Mouse (Mus musculus) hindbrain, embryonic 12.5 days (tissue): ENCODE results near the gene Med29. TPM values are rescaled to one million over a fixed set of nuclear protein-coding genes. Genes with fewer than 3 reads are reported as not detected.

Source experiments
- ATAC-seq: fragments of 200-750 bp; cut with Nextera tagmentation; 2 replicates; pipeline ENCODE4 v1.8.0; 2017; ENCODE audit warnings: moderate TSS enrichment; ENCODE audit not compliant: low FRiP score
- H3K27ac ChIP-seq: fragments of 300-500 bp; sonication (generic); 2 replicates; pipeline ENCODE4 v1.5.1; 2016; ENCODE audit warnings: mild to moderate bottlenecking
- H3K27me3 ChIP-seq: fragments of 300-500 bp; sonication (generic); 2 replicates; pipeline ENCODE4 v1.6.1; 2016; ENCODE audit warnings: mild to moderate bottlenecking
- H3K36me3 ChIP-seq: fragments of 300-500 bp; sonication (generic); 2 replicates; pipeline ENCODE4 v1.6.1; 2016; ENCODE audit warnings: mild to moderate bottlenecking
- H3K4me1 ChIP-seq: fragments of 300-500 bp; sonication (generic); 2 replicates; pipeline ENCODE4 v1.6.1; 2016
- H3K4me2 ChIP-seq: fragments of 300-500 bp; sonication (generic); replicated peaks from 2 replicates; pipeline ENCODE4 v1.6.1; 2016; ENCODE audit warnings: mild to moderate bottlenecking
- H3K4me3 ChIP-seq: fragments of 300-500 bp; sonication (generic); 2 replicates; pipeline ENCODE4 v1.5.1; 2016; ENCODE audit warnings: mild to moderate bottlenecking
- H3K9ac ChIP-seq: fragments of 300-500 bp; sonication (generic); 2 replicates; pipeline ENCODE4 v1.6.1; 2016; ENCODE audit warnings: mild to moderate bottlenecking, moderate library complexity
- H3K9me3 ChIP-seq: fragments of 300-500 bp; sonication (generic); replicated peaks from 2 replicates; pipeline ENCODE4 v1.6.1; 2016; ENCODE audit warnings: mild to moderate bottlenecking
- WGBS: fragments of 180-500 bp; shearing (Covaris S2); methylation state at CpG from one replicate; pipeline ENCODE4 v1.1.7; 2016; 5-methylcytosine and 5-hydroxymethylcytosine counted together
- polyA plus RNA-seq: library from polyadenylated mRNA; unstranded; fragments of >200 nt; fragmentation: Nextera tagmentation; extraction: Ambion mirVana; gene quantifications from 2 replicates; pipeline ENCODE4 v1.2.1, GENCODE M21; 2016

Med29 gene
- polyA plus RNA-seq, result 39.6 and 42.2 TPM in 2 replicates

DNA sequence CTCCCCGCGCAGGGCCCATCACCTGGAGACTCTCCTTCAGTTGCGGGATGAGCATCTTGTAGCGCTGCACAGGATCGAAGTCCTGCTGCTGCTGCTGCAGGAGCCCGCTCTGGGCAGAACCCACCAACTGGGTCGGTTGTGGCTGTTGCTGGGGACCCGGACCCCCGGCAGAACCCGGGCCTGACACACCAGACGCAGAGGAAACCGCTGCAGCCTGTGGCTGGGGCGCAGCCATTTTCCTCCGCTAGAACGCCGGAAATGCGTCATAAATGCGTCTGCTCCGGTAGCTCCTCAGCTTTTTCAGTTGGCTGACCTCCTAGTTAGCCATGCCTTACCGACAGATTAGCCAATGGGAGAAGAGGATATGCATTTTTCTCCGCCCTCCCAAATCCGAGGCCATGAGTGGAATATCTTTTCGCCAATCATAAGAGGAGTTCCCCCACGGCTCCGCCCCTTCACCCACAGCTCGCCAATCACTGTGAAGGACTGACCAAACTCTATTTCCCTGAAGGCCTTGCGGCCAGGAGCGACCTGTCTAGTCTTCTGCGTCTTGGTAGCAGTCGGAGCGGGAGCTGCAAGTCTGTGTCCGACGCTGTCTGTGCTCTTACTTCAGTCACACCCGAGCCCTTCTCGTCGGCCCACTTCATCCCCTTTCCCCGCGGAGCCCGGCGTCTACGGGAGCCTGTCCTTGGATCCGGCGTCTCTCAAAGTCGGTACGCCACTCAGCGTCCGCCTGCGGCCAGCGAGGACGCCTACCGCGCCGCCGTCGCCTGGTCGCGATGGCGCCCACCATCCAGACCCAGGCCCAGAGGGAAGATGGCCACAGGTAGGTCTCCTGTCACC is at the start of gene Med29, which contains the start of gene Paf1:
Med29 (minus strand) TSS at position 280 of the 843 bp plus-strand sequence.
Paf1 (plus strand) TSS at position 523 of the 843 bp plus-strand sequence.
- Histone ChIP-seq H3K4me3 (peak within 1 kb of the TSS; percentile 91), H3K27ac (peak within 1 kb of the TSS; percentile 86), H3K9me3 (no peaks in the 10 kb centered on the region), H3K36me3 (peaks cover 53% of the 10 kb centered on the region), H3K4me1 (peaks cover 18% of the 10 kb centered on the region), H3K9ac (peak within 1 kb of the TSS; percentile 76), H3K27me3 (no peaks in the 10 kb centered on the region), H3K4me2 (peak within 1 kb of the TSS; percentile 99)
- under 1% methylated on average over 58 of the region's 58 CpGs for WGBS
- ATAC-seq, result peak; percentile 98

DNA sequence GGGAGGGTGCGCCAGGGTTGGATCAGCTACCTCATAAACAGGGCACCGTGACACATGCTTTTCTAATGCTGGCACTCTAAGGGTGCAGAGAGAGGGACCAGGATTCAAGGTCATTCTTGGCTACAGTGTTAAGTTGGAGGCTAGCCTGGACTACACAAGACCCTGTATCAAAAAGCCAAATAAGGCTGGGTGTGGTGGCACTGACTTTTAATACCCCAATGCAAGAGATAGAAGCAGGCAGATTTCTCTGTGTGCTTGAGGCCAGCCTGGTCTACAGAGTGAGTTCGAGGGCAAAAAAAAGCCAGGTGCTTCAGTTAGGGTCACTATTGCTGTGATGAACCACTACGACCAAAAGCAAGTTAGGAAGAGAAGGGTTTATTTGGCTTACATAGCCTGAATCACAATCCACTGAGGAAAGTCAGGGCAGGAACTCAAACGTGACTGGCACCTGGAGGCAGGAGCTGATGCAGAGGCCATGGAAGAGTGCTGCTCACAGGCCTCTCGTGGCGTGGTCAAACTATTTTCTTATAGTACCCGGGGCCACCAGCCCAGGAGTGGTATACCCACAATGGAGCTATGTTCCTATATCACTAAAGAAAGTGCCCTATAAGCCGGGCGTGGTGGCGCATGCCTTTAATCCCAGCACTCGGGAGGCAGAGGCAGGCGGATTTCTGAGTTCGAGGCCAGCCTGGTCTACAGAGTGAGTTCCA is 49.4 kb upstream of the Med29 start:
- ATAC-seq, result no peak
- H3K4me3 ChIP-seq, result no peak overlapping the region
- H3K36me3 ChIP-seq, result no peaks in the 10 kb centered on the region
- WGBS, result 89% methylated on average over 14 of the region's 14 CpGs
- no peak overlapping the region for H3K27ac ChIP-seq
- H3K4me2 ChIP-seq, result no peak overlapping the region
- no peaks in the 10 kb centered on the region for H3K4me1 ChIP-seq
- H3K9ac ChIP-seq, result no peak overlapping the region
- H3K9me3 ChIP-seq, result no peaks in the 10 kb centered on the region
- H3K27me3 ChIP-seq, result no peaks in the 10 kb centered on the region

DNA sequence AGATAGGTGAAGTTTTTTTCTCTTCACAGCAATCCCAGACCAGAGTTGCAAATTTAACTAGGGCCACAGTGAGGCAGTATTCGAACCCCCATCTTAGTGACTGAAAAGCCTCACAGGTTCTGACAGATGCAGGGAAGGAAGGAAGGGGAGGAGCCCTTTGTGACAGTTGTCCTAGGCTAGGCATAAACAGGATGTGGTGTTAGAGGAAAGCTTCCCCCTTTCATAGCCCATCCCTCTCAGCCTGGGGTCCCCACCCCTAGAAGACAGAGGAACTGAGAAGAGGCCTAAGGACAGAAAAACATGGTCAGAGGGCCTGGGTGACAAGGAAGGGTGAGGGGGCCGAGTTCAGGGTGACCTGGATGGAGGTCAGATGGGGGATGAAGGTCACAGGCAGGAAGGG is 48.2 kb upstream of the Med29 start:
- Histone ChIP-seq H3K4me3 (no peak overlapping the region), H3K4me2 (no peak overlapping the region), H3K9ac (no peak overlapping the region), H3K9me3 (no peaks in the 10 kb centered on the region), H3K36me3 (no peaks in the 10 kb centered on the region), H3K4me1 (no peaks in the 10 kb centered on the region), H3K27ac (no peak overlapping the region), H3K27me3 (no peaks in the 10 kb centered on the region)
- ATAC-seq, result no peak
- 62% methylated on average over 2 of the region's 2 CpGs for WGBS

DNA sequence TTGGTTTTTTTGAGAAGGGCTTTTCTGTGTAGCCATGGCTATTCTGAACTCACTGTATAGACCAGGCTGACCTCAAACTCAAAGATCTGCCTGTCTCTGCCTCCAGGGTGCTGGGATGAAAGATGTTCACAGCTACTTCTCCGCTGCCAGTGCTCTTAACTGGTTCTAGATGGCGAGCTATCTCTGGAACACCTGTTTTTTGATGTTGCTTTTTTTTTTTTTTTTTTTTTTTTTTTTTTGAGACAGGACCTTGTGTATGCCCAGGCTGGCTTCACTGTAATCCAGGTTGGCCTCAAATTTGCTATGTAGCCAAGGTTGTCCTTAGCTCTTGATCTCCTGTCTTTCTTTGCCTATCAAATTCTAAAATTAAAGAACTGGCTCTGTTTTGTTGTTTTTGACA is 46.3 kb upstream of the Med29 start:
- WGBS, result 79% methylated on average over 2 of the region's 2 CpGs
- no peak overlapping the region for H3K9ac ChIP-seq

DNA sequence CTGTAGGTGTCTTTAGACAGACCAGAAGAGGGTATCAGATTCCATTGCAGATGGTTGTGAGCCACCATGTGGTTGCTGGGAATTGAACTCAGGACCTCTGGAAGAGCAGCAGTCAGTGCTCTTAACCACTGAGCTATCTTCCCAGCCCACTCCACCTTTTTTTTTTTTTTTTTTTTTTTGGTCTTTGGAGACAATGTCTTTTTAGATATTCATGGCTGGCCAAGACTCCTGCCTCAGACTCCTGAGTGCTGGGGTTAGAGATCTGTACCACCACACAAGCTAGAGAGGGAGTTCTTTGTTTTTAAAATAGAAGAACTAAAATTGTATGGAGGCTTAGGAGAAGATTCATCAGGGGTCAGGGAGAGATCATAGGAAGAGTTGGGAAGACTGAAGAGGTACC is 45.5 kb upstream of the Med29 start:
- no peaks in the 10 kb centered on the region for H3K9me3 ChIP-seq
- no peak overlapping the region for H3K27ac ChIP-seq
- H3K4me2 ChIP-seq, result no peak overlapping the region
- H3K4me1 ChIP-seq, result peaks cover 23% of the 10 kb centered on the region
- ATAC-seq, result no peak
- H3K27me3 ChIP-seq, result no peaks in the 10 kb centered on the region
- no peak overlapping the region for H3K4me3 ChIP-seq
- H3K36me3 ChIP-seq, result no peaks in the 10 kb centered on the region
- no peak overlapping the region for H3K9ac ChIP-seq

More for the DNA sequence above, 46.3 kb upstream of the Med29 start:
- Histone ChIP-seq H3K27me3 (no peaks in the 10 kb centered on the region), H3K4me3 (no peak overlapping the region), H3K4me2 (no peak overlapping the region), H3K9me3 (no peaks in the 10 kb centered on the region), H3K27ac (no peak overlapping the region), H3K4me1 (peaks cover 17% of the 10 kb centered on the region), H3K36me3 (no peaks in the 10 kb centered on the region)
- no peak for ATAC-seq

DNA sequence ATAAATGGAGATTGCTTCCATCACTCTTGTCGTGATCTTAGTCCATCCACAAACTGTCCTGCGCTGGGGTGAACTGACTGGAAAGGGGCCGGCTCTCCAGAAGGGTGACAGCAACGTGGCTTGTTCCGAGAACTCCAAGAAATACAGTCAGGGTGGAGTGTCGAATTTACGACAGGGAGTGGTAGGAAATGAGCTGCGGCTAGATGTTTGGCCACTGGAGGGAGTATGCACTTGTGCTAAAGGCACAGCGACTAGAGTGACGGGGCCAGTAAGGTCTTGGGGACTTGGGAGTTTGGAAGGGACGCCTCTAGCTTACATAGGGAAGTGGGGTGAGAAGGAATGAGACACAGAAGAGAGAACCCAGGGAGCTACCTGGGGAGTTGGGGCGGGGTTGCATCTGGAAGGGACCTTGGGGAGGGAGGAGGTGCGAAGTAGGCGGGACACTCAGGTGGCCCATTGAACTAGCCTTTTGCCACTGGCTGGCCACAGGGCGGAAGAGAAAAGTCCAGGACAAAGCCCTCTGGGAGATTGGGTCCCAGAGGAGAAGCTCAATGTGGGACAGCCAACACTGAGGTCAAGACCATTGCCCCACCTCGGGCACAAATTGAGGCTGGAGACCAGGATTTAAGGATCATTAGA is 44.5 kb upstream of the Med29 start, which contains the start of gene Gmfg:
Gmfg (plus strand) TSS at position 516 of the 639 bp plus-strand sequence.
- Histone ChIP-seq H3K4me2 (peak within 1 kb of the TSS; percentile 62), H3K27ac (peak within 1 kb of the TSS; percentile 74), H3K9me3 (no peaks in the 10 kb centered on the region), H3K36me3 (no peaks in the 10 kb centered on the region; the same call in 1 of the 2 replicates), H3K4me1 (peaks cover 28% of the 10 kb centered on the region), H3K9ac (peak within 1 kb of the TSS; percentile 96), H3K4me3 (peak within 1 kb of the TSS; percentile 93), H3K27me3 (no peaks in the 10 kb centered on the region)
- peak; percentile 47 for ATAC-seq
- under 1% methylated on average over 16 of the region's 16 CpGs for WGBS

DNA sequence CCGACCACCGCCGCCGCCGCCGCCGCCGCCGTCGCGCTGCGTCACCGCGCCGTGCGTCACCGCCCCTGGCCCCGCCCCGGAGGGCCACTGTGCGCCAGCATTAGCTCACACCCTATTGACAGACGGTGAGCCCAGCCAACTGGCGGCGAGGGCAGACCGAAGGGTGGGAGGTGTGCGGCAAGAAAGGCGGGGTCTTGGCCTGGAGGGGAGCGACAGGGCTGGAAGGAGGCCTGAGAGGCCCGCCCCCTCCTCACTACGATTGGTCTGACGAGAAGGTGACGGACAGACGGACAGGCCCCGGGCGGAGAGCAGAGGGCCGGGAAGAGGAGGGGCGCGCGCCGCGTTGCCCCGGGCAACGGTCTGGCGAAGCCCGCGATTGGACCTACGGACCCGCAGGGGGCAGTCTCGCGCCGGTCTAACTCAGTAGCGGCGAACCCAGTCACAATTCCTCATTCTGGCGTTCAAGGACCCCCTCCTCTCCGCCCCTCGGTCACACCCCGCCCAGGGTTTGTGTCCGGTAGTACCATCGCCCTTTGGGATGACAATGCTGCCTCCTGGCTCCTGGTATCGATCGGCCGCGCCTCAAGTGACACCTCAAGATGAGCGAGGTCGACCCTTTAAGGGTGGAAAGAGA is 43.9 kb upstream of the Med29 start:
- peaks cover 28% of the 10 kb centered on the region for H3K4me1 ChIP-seq
- H3K27me3 ChIP-seq, result no peaks in the 10 kb centered on the region
- peak overlapping the region; percentile 93 for H3K4me3 ChIP-seq
- no peaks in the 10 kb centered on the region for H3K9me3 ChIP-seq
- H3K27ac ChIP-seq, result peak overlapping the region; percentile 74
- peak overlapping the region; percentile 62 for H3K4me2 ChIP-seq
- peak; percentile 99 for ATAC-seq
- WGBS, result 0% methylated on average over 38 of the region's 64 CpGs
- H3K36me3 ChIP-seq, result no peaks in the 10 kb centered on the region; the same call in none of the 2 replicates
- peak overlapping the region; percentile 96 for H3K9ac ChIP-seq

DNA sequence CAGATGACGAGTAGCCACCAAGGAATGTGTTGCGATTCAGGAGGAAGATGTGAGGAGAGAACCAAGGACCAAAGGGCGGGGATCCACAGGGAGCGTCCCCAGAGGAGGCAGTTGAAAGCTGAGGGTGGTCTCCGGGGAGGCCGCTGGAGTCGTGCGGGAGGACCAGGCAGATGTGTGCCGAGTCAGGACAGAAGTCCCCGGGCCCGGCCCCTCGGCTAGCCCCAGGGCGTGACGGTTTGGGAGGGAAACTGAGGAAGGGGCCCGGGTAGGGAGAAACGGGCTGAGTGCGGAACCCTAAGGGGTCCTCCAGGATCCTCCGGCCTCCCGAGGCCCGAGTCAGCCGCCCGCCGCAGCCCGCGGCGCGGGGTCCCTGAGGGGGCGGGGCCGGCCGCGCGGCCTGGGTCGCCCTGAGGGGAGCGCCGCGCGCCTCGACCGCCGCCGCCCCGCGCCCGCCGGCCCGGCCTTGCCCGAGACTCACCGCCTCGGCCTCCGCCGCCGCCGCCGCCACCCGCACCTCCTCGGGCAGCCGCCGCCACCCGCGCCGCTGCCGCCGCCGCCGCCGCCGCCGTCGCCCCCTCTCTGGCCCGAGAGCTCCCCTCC is 43.3 kb upstream of the Med29 start:
- no peaks in the 10 kb centered on the region for H3K27me3 ChIP-seq
- WGBS, result under 1% methylated on average over 28 of the region's 70 CpGs
- peaks cover 28% of the 10 kb centered on the region for H3K4me1 ChIP-seq
- H3K9me3 ChIP-seq, result no peaks in the 10 kb centered on the region
- peak overlapping the region; percentile 67 for H3K27ac ChIP-seq
- peak; percentile 62 for ATAC-seq
- H3K4me3 ChIP-seq, result peak overlapping the region; percentile 93
- peak overlapping the region; percentile 96 for H3K9ac ChIP-seq
- peak overlapping the region; percentile 90 for H3K4me2 ChIP-seq
- no peaks in the 10 kb centered on the region; the same call in none of the 2 replicates for H3K36me3 ChIP-seq

DNA sequence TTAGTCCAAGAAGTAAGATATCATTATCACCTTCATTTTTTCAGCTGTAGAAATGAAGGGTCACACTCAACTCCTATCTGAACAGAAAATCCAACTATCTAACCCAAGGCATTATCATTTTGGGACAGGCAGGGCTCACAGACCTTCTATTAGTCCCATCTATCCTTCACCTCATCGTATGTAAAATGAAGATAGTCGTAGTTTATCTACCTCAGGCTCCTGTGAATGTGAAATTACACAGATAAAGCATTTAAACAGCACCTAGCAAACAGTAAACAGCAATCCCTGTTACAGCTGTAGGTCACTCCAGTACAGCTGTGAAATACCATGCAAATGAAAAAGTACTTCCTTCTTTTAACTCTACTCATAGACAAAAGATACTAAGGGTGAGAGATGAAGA is 39.7 kb upstream of the Med29 start:
- peaks cover 4% of the 10 kb centered on the region for H3K36me3 ChIP-seq
- no peak overlapping the region for H3K4me2 ChIP-seq
- 88% methylated on average over 2 of the region's 2 CpGs for WGBS
- peaks cover 28% of the 10 kb centered on the region for H3K4me1 ChIP-seq
- no peak overlapping the region for H3K27ac ChIP-seq
- no peak overlapping the region for H3K4me3 ChIP-seq
- no peaks in the 10 kb centered on the region for H3K9me3 ChIP-seq
- no peak overlapping the region for H3K9ac ChIP-seq
- ATAC-seq, result no peak
- no peaks in the 10 kb centered on the region for H3K27me3 ChIP-seq

DNA sequence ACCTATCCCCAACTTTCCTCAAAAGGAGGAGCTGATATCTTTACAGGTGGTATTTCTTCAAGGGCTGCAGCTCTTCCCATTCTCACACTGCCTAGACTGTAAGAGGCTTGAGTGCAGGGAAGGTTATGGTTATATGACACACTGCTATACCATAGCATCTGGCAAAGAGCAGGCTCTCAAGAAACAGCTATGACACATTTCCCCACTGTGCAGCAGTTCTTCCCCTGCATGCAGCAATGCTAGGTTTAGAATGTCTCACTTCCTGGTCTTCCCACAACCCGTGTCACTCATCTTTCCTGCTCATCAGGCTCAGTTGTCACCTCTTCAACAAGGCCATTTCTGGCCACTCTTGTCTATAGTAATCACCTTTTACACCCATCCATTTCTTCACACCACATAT is 38.0 kb upstream of the Med29 start:
- H3K27me3 ChIP-seq, result no peaks in the 10 kb centered on the region
- ATAC-seq, result no peak
- H3K36me3 ChIP-seq, result peaks cover 4% of the 10 kb centered on the region
- H3K4me3 ChIP-seq, result no peak overlapping the region
- H3K4me1 ChIP-seq, result peaks cover 28% of the 10 kb centered on the region
- WGBS, result 77% methylated on average over 1 of the region's 1 CpGs
- no peak overlapping the region for H3K27ac ChIP-seq
- H3K9me3 ChIP-seq, result no peaks in the 10 kb centered on the region
- H3K9ac ChIP-seq, result no peak overlapping the region
- H3K4me2 ChIP-seq, result no peak overlapping the region

DNA sequence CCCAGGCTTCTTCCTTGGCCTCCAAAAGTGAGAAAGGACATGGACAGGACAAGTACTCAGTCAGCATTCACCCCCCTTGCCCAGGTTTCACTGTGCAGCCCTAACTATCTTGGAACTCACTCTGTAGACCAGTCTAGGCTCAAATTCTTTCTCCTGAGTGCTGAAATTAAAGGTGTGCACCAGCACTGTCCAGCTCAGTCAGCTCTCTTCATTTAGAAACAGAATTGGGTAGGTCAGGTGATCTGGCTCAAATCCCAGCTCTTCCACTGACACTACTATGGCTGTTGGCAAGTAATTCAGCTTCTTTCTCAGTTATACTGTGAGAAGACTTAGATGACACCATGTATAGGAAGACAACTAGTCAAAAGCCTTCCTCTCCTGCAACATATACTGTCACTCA is 35.2 kb upstream of the Med29 start:
- no peak overlapping the region for H3K9ac ChIP-seq
- H3K27ac ChIP-seq, result no peak overlapping the region
- no peak overlapping the region for H3K4me2 ChIP-seq
- H3K27me3 ChIP-seq, result no peaks in the 10 kb centered on the region
- peaks cover 20% of the 10 kb centered on the region for H3K36me3 ChIP-seq
- 0 out of 2 replicates have a peak, but pooled peaks cover 3% of the 10 kb centered on the region for H3K4me1 ChIP-seq
- no peak for ATAC-seq
- H3K4me3 ChIP-seq, result no peak overlapping the region
- no peaks in the 10 kb centered on the region for H3K9me3 ChIP-seq
